Mouse (Mus musculus) neural tube, embryonic 14.5 days (tissue): ENCODE data around the gene Ndfip2. TPM values are rescaled to one million over a fixed set of nuclear protein-coding genes. Genes with fewer than 3 reads are reported as not detected.

Source experiments
- ATAC-seq: fragments of 200-750 bp; cut with Nextera tagmentation; 2 replicates; pipeline ENCODE4 v1.8.0; 2017; ENCODE audit warnings: low read depth, mild to moderate bottlenecking, moderate TSS enrichment, moderate library complexity
- H3K27ac ChIP-seq: fragments of 300-500 bp; sonication (generic); 2 replicates; pipeline ENCODE4 v1.5.1; 2014; ENCODE audit warnings: low read depth, mild to moderate bottlenecking, control low read depth, low read length, moderate library complexity, mixed read lengths
- H3K27me3 ChIP-seq: fragments of 300-500 bp; sonication (generic); 2 replicates; pipeline ENCODE4 v1.6.1; 2014; ENCODE audit warnings: low read length; ENCODE audit not compliant: control insufficient read depth, insufficient read depth
- H3K36me3 ChIP-seq: fragments of 300-500 bp; sonication (generic); 2 replicates; pipeline ENCODE4 v1.6.1; 2014; ENCODE audit warnings: low read length, mixed read lengths; ENCODE audit not compliant: control insufficient read depth, insufficient read depth
- H3K4me1 ChIP-seq: fragments of 300-500 bp; sonication (generic); 2 replicates; pipeline ENCODE4 v1.6.1; 2014; ENCODE audit warnings: low read length; ENCODE audit not compliant: control insufficient read depth, insufficient read depth
- H3K4me2 ChIP-seq: fragments of 300-500 bp; sonication (generic); 2 replicates; pipeline ENCODE4 v1.6.1; 2014; ENCODE audit warnings: mild to moderate bottlenecking, low read depth, low read length, control low read depth
- H3K4me3 ChIP-seq: fragments of 300-500 bp; sonication (generic); 2 replicates; pipeline ENCODE4 v1.5.1; 2014; ENCODE audit warnings: low read depth, low read length, control low read depth, mixed read lengths
- H3K9ac ChIP-seq: fragments of 300-500 bp; sonication (generic); replicated peaks from 2 replicates; pipeline ENCODE4 v1.6.1; 2014; ENCODE audit warnings: low read depth, mild to moderate bottlenecking, control low read depth, low read length, mixed read lengths
- H3K9me3 ChIP-seq: fragments of 300-500 bp; sonication (generic); 2 replicates; pipeline ENCODE4 v1.6.1; 2016; ENCODE audit warnings: low read length; ENCODE audit not compliant: control insufficient read depth
- whole genome bisulfite sequencing: fragments of 180-500 bp; shearing (Covaris S2); extraction: QIAGEN DNeasy Blood & Tissue Kit; methylation state at CpG from one replicate; pipeline ENCODE4 v1.1.7; 2014; 5-methylcytosine and 5-hydroxymethylcytosine counted together
- polyA plus RNA-seq: library from polyadenylated mRNA; unstranded; fragments of >200 nt; fragmentation: Nextera tagmentation; extraction: Ambion mirVana; gene quantifications from 2 replicates; pipeline ENCODE4 v1.2.1, GENCODE M21; 2014

The Ndfip2 gene
- polyA plus RNA-seq, 1 experiment from 2014 or later: 141 TPM

GRCm38 (mm10) chr14:105322829-105323228 is 64.5 kb downstream of the Ndfip2 start:
- H3K27me3 ChIP-seq: no peaks in the 10 kb centered on the region
- H3K4me3 ChIP-seq: no peak overlapping the region
- H3K9me3 ChIP-seq: no peaks in the 10 kb centered on the region
- no peak overlapping the region for H3K9ac ChIP-seq
- peak; percentile 49; the same call in 1 of the 2 replicates for ATAC-seq
- no peak overlapping the region for H3K27ac ChIP-seq
- H3K36me3 ChIP-seq: no peaks in the 10 kb centered on the region
- H3K4me2 ChIP-seq: no peak overlapping the region
- H3K4me1 ChIP-seq: no peaks in the 10 kb centered on the region
- WGBS: 36% methylated on average over 5 of the region's 5 CpGs

DNA sequence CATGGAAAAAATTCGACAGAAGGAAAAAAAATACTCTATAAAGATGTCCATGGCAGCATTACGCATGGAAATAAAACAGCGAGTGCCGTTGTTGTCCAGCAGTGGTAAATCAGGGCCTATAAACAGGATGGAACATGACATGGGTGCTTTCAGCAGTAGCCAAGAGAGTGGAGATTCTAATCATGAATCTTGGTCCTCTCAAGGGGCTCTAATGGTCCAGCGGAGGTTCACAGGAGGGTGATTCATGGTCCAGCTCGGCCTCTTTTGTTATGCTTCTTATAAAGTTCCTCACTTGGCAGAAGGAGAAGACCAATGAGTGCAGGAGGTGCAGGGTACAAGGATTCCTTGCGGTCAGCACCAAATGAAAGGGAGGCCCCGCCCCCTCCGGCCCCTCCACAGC is 65.1 kb downstream of the Ndfip2 start:
- H3K9me3 ChIP-seq: no peaks in the 10 kb centered on the region
- WGBS: 58% methylated on average over 9 of the region's 9 CpGs
- ATAC-seq: peak; percentile 87
- no peak overlapping the region for H3K9ac ChIP-seq
- H3K4me1 ChIP-seq: no peaks in the 10 kb centered on the region
- no peak overlapping the region for H3K4me2 ChIP-seq
- no peak overlapping the region for H3K4me3 ChIP-seq
- no peaks in the 10 kb centered on the region for H3K36me3 ChIP-seq
- no peaks in the 10 kb centered on the region for H3K27me3 ChIP-seq
- H3K27ac ChIP-seq: no peak overlapping the region

DNA sequence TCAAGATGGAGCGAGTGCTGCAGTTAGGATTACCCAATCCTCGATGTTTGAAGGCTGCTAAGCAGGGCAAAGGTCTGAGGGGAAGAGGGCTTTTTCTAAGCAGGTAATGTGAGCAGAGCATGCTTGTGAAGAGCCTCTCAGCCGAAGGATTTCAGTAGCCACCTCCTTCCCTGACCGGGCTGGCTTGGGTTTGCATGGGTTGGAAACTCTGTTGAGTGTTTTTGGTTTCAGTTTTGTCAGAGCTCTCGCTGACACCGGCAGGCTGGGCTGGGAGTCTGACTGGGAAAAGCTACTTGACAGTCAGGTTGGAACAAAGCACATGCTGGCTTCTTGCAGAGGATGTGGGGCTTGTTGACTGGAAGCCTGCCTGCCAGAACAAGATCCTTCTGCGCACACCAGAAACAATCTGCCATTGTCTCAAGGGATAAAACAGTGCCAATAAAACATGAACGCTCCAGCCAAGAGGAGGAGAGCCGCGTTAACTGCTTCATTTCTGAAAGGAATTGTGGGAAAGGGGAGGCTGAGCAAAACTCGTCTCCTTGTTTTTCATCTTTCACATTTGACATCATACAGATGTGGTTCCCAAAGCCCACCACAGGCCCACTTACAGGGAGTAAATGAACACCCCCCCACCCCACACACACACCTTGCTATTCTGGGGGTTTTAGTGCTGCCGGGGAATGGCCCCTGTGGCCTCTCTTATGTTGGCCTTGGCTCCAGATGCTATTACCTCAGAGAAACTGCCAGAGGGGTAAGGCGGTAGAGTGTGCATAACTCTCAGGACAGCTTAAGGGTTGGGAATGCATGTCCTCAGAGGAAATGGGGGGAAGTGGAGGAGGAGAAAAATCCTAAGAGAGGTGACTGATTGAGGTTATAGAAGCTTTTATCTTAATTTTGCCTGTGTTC is 70.3 kb downstream of the Ndfip2 start:
- H3K4me3 ChIP-seq: peak overlapping the region; percentile 6; the same call in 1 of the 2 replicates
- no peaks in the 10 kb centered on the region for H3K36me3 ChIP-seq
- H3K27ac ChIP-seq: peak overlapping the region; percentile 11
- peak overlapping the region; percentile 38 for H3K4me2 ChIP-seq
- WGBS: 13% methylated on average over 13 of the region's 13 CpGs
- H3K9ac ChIP-seq: 0 out of 2 replicates have a peak overlapping the region, but pooled peaks have one; percentile 2
- H3K27me3 ChIP-seq: no peaks in the 10 kb centered on the region
- peak; percentile 85 for ATAC-seq
- H3K9me3 ChIP-seq: no peaks in the 10 kb centered on the region
- 0 out of 2 replicates have a peak, but pooled peaks cover 4% of the 10 kb centered on the region for H3K4me1 ChIP-seq

- no peak overlapping the region; the same call in 1 of the 2 replicates for H3K9ac ChIP-seq
- H3K36me3 ChIP-seq: no peaks in the 10 kb centered on the region
- WGBS: 40% methylated on average over 16 of the region's 16 CpGs
- ATAC-seq: peak; percentile 49; the same call in 1 of the 2 replicates
- H3K9me3 ChIP-seq: no peaks in the 10 kb centered on the region
- no peaks in the 10 kb centered on the region for H3K27me3 ChIP-seq
- H3K27ac ChIP-seq: no peak overlapping the region
- H3K4me3 ChIP-seq: peak overlapping the region; percentile 25
- 0 out of 2 replicates have a peak, but pooled peaks cover 4% of the 10 kb centered on the region for H3K4me1 ChIP-seq
- peak overlapping the region; percentile 39 for H3K4me2 ChIP-seq
Measured at GRCm38 (mm10) chr14:105333475-105334094, 75.2 kb downstream of the Ndfip2 start.

GRCm38 (mm10) chr14:105341765-105342164 is 83.4 kb downstream of the Ndfip2 start:
- WGBS: 82% methylated on average over 8 of the region's 8 CpGs

GRCm38 (mm10) chr14:105354121-105354520 is 95.7 kb downstream of the Ndfip2 start:
- Histone ChIP-seq H3K9me3 (no peaks in the 10 kb centered on the region), H3K4me3 (no peak overlapping the region), H3K4me2 (no peak overlapping the region), H3K36me3 (no peaks in the 10 kb centered on the region), H3K4me1 (no peaks in the 10 kb centered on the region), H3K9ac (no peak overlapping the region), H3K27ac (no peak overlapping the region), H3K27me3 (no peaks in the 10 kb centered on the region)
- WGBS: 83% methylated on average over 11 of the region's 11 CpGs
- no peak for ATAC-seq

More at GRCm38 (mm10) chr14:105341765-105342164, 83.4 kb downstream of the Ndfip2 start:
- no peaks in the 10 kb centered on the region for H3K4me1 ChIP-seq
- H3K9ac ChIP-seq: no peak overlapping the region
- no peak overlapping the region for H3K27ac ChIP-seq
- H3K36me3 ChIP-seq: no peaks in the 10 kb centered on the region
- H3K9me3 ChIP-seq: no peaks in the 10 kb centered on the region
- H3K4me3 ChIP-seq: no peak overlapping the region
- no peak for ATAC-seq
- H3K27me3 ChIP-seq: no peaks in the 10 kb centered on the region
- H3K4me2 ChIP-seq: no peak overlapping the region

Other genes with a start within 250 kb of the Ndfip2 start
- gene Rbm26, start 81.2 kb upstream of the Ndfip2 start, polyA plus RNA-seq: 52.5 and 52.6 TPM in 2 replicates